Mouse (Mus musculus) mature B cell (primary cell): Measurements from ENCODE around the gene Ccdc80.

Experiments used
- in situ Hi-C: fragments of 300-500 bp; cut with MboI; formaldehyde crosslinking; loops from 2 replicates; pipeline ENCODE4 v1.14.3; 2019

Ccdc80 gene

DNA sequence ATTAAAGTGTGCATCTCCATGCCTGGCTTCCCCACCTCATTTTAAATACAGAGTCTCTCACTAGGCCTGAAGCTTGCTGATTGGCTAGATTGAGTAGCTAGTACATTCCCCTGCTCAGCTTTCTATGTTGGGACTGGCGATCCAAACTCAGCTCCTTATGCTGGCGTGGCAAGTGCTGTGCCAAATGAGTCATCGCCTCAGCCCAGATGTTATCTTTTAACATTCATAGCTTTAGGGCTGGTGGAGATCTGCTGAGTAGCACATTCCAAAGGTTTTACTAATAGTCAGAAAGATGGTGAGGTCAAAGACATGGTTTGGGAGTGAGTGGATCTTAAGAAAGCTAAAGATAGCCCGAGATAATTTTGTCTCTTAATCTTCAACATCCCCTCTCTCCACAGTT lies 17.3 kb downstream of the Ccdc80 start:
- in situ Hi-C loops, result no loop called here

DNA sequence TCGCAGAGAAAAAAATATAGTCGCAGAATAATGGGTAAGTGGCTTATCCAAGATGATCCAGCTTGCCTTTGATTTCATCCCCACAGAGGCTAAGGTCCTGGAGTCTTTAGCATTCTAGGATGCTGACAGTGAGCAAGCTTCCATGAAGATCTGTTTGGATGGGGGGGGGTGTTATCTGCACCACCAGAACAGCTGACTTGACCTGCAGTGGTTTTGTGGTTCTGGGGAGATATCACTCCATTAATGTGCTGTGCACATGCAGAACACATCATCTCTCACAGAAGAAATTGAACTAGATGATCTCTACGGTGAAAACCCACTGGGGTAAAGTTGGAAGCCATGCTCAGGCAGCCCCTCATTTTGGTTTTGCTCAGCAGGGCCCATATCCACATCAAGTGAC lies 24.0 kb downstream of the Ccdc80 start:
- in situ Hi-C loops, result no loop called here

- in situ Hi-C loops, result no loop called here
These were observed 25.6 kb downstream of the Ccdc80 start for GRCm38 (mm10) chr16:45118760-45119159.

GRCm38 (mm10) chr16:45120844-45121425 lies 27.7 kb downstream of the Ccdc80 start:
- in situ Hi-C loops, result no loop called here

DNA sequence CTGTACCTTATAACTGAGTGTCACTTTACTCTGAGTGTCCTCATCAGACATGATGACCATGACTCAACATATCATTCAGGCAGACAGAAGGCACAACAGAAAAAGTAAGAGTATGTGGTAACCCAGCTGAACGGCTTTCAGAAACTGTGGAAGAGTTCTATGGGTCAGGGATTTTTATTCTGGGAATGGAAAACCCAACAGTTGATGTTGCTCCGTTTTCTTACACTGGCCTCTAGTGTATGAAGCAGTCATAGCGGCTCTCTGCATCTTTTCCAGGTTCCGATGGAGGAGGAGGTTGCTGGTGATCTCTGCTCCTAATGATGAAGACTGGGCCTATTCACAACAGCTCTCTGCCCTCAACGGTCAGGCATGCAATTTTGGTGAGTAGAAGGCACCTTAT lies 29.4 kb downstream of the Ccdc80 start:
- in situ Hi-C loops, result no loop called here

DNA sequence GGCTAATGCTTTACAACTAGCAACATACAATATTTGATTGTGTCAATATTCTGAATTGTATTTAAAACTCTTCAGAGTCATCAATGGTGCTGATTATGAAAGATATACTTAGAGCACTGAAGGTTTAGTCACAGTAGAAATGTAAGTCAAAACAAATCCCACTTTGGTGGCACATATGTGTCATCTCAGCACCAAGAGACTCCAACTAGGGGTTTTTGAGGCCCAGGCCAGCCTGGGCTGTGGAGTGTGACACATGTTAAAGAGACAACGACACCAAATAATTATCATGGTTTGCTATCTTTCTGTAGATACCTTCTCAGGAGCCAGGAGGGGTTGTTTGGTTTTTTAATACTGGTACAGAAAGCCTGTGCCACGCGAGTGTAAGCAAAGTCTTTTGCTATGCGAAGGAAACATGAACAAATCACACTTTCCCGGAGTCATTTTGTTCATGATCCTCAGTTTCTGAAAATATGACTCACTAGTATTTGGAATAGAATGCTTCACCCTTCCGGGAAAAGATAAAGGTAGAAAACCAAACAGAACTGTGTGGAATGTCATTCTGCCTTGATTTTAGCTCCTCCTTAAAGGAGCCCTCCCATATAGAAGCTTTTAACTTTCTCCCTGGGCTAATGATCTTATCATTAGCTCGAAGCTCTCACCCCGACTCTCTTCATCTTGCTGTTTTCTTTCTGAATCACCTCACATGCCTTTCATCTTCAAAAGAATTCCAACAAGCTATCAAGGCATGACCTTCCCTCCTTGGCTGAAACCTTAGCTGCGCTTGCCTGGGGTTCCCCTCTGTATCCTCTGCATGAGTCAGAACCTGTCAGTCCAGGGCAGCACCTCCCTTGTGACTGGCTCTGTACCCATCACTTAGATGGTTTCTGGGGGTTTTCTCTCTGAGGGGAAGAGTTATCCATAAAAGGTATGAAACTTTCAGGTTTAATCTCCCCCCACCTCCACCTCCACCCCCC lies 31.3 kb downstream of the Ccdc80 start:
- in situ Hi-C loops, result no loop called here

DNA sequence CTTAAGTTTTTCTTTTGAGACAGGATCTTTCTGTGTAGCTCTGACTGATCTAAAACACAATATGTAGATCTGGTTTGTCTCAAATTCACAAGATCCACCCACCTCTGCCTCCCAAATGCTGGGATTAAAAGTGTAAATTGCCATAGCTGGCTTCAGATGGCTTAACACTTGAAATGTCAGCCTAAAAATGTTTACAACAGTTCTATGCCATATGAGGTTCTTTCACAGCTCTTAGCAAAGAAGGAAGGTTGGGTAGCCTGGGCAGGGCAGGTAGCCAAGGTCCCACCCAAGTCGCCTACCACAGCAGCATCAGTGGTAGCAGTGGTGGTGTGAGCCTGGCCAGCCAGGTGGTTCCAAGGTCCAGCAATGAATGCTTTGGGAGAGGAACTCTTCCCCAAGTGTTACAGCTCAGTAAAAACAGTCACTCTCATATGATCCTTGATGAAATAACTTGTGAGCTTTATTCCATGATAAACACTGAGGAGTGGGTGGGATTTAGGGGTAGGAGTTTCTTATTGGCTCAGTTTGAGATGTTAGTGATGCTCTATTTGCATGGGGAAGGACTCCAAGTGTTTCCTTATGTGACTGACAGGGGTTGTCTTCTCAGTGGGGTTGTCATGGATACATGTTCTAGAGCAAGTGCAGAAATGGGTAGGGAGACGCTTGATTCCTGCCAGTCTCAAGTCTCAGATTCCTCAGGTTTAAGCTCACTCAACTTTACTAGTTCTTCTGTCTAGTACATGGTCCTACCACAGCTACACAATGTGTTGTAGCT lies 34.9 kb downstream of the Ccdc80 start:
- in situ Hi-C loops, result no loop called here

GRCm38 (mm10) chr16:45141711-45142110 lies 48.5 kb downstream of the Ccdc80 start:
- in situ Hi-C loops, result no loop called here

- in situ Hi-C loops, result no loop called here
These were observed 49.4 kb downstream of the Ccdc80 start for GRCm38 (mm10) chr16:45142565-45142964.

- in situ Hi-C loops, result no loop called here
These were observed 51.9 kb downstream of the Ccdc80 start for GRCm38 (mm10) chr16:45145119-45145518.

DNA sequence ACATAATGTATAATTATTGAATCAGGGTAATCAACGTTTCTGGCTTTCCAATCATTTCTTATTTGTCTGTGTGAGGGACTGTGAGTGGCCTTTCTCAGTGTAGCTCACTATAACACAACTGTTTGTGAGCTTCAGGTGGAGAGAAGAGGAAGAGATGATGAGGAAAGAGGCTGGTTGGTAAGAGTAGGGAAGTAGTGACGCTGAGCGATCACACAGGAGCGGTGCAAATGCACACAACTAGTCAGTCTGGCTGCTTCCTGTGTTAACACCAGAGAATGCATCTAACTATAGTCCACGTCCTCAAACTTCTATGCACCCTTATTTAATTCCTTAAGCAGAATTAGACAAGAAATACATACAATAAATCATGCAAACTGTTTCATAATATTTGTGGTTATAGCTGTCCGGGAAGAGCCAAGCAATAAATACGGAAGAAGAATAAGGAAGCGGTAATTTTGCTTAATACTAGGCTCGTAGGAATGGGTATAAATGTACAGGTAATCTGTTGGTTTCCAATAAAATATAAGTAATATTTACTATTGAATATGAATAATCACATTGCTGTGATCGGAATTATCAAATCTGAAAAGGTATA lies 55.4 kb downstream of the Ccdc80 start:
- in situ Hi-C loops, result no loop called here

DNA sequence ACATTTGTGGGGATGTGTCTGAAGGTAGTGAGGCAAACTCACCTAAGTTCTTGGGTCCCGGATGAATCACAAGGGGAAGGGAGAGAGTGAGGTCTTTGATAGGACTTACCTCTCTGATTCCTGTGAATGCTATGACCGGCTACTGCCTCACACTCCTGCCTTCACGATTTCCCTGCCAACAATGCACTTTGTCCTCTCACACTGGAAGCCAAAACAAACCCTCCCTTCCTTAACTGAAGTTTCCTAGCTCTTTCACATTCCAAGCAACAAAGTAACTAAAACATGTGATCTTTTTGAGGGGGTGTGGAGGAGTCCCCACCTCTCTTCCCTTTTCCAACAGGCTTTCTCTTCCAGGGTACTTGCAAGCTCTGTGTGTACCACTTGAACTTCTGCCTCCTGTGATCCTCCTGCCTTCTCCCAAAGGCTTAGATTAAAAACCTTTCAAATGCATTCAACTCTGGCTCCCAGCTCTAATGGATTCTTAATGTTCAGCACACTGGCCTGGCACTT lies 61.6 kb downstream of the Ccdc80 start:
- in situ Hi-C loops, result loop anchor here (25.0 kb wide), 1 partner anchor 858 kb away; the partner anchor contains the start of gene Plcxd2

- in situ Hi-C loops, result loop anchor here (25.0 kb wide), 1 partner anchor 854 kb away; the partner anchor contains the start of gene Plcxd2
These were observed 64.9 kb downstream of the Ccdc80 start for GRCm38 (mm10) chr16:45158136-45158521.

DNA sequence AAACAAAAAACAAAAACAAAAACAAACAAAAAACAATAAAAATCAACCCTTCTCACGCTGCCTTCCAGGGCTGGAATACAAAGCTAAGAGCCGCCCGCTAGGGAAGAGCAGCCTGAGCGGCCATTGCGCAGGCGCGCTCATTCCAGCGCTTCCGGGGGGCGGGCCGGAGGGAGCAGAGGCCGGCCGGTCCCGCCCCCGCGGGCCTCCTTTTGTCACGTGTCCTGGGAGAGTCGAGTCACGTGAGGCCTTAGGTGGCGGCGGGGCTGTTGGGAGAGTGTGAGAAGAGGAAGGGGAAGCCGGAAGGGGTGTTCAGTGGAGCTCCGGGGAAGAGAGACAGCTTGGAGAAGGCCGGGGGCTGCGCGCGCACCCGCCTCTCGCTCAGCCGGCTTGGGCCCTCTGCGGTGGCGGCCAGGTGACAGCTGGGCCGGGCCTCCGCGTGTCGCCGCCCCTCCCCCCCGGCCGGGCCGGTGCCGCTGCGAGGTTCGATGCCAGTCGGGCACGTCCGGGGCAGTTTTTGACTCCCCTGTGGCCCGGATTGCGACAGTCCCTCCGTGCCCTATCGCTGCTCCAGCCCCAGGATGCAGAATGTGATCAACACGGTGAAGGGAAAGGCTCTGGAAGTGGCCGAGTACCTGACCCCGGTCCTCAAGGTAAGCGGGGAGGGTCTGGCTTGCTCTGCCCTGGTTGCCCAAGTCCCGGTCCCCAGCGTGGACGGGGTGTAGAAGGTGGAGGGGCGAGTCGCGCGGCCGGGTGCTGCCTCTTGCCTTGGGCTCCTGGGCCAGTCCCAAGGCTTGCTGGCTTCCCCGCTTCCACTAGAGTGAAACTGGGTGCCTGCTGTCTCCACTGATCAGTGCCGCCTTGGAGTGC lies 65.6 kb downstream of the Ccdc80 start, which contains the start of the genes Slc35a5 and Atg3:
Gene Slc35a5, minus strand, starts transcription at position 185 of the 867 bp plus-strand sequence.
Gene Atg3, plus strand, starts transcription at position 264 of the 867 bp plus-strand sequence.
- in situ Hi-C loops, result loop anchor here (25.0 kb wide), 1 partner anchor 854 kb away; the partner anchor contains the start of gene Plcxd2

GRCm38 (mm10) chr16:45159389-45159716 lies 66.2 kb downstream of the Ccdc80 start:
- in situ Hi-C loops, result loop anchor here (25.0 kb wide), 1 partner anchor 853 kb away; the partner anchor contains the start of gene Plcxd2
